Comparison of ENCODE assay signal across 9 mouse cellular contexts in genomic region chr2:103547132-103547531, GRCm38 (mm10). TPM values are rescaled to one million over a fixed set of nuclear protein-coding genes. Genes with fewer than 3 reads are reported as not detected.
A peak's percentile ranks its signal among the peaks of the same experiment; 100 is the strongest.
DNase-seq lines count a peak whose midpoint lies in the region; ATAC-seq and TF ChIP-seq lines count a peak whose summit lies in the region.
"Had no signal": no experiment of that assay in that cellular context is flagged by ENCODE, and none has a peak within 500 bp of the region (broad histone marks: within the 10 kb centered on the region; RNA-seq: fewer than 3 reads in every experiment).

No protein-coding gene starts in this region.

- H3K4me1 ChIP-seq in bone marrow, adult 2 months (ENCODE audit: control insufficient read depth, insufficient read depth, low read length) = no peaks in the 10 kb centered on the region
- H3K4me1 ChIP-seq in embryonic facial prominence, embryonic 11.5 days (ENCODE audit: control insufficient read depth, insufficient read depth, low read length) = no peaks in the 10 kb centered on the region
- H3K4me1 ChIP-seq in liver, postnatal 0 days (ENCODE audit: insufficient read depth) = no peaks in the 10 kb centered on the region
- H3K4me1 ChIP-seq: hindbrain, embryonic 15.5 days had no signal

- TF ChIP-seq CTCF in bone marrow, adult 2 months (IDR thresholded peaks at IDR 0.05; ENCODE audit: control insufficient read depth, insufficient read depth, low read length) = peak; percentile 96
- TF ChIP-seq CTCF in liver, postnatal 0 days (IDR thresholded peaks at IDR 0.05; ENCODE audit: low read depth) = peak; percentile 100

- no peak for TF ChIP-seq POLR2A in bone marrow, adult 2 months (IDR thresholded peaks at IDR 0.05; ENCODE audit: borderline replicate concordance, control insufficient read depth, low read depth, low read length)

- no peak overlapping the region for H3K4me2 ChIP-seq in embryonic facial prominence, embryonic 11.5 days (ENCODE audit: low read depth, low read length)
- no peak overlapping the region for H3K4me2 ChIP-seq in liver, postnatal 0 days (ENCODE audit: low read depth, low read length)
- H3K4me2 ChIP-seq: hindbrain, embryonic 15.5 days had no signal

- H3K9ac ChIP-seq in embryonic facial prominence, embryonic 11.5 days (replicated peaks; ENCODE audit: low read length) = no peak overlapping the region
- H3K9ac ChIP-seq in liver, postnatal 0 days (replicated peaks) = no peak overlapping the region
- H3K9ac ChIP-seq: hindbrain, embryonic 15.5 days had no signal

- H3K36me3 ChIP-seq in embryonic facial prominence, embryonic 11.5 days (replicated peaks; ENCODE audit: control insufficient read depth, insufficient read depth, low read depth, low read length) = no peaks in the 10 kb centered on the region
- no peaks in the 10 kb centered on the region for H3K36me3 ChIP-seq in liver, postnatal 0 days (replicated peaks; ENCODE audit: insufficient read depth, low read length)
- H3K36me3 ChIP-seq: hindbrain, embryonic 15.5 days had no signal

- WGBS in bone marrow, adult 2 months = 2% methylated on average over 2 of the region's 2 CpGs
- WGBS in embryonic facial prominence, embryonic 11.5 days = 4% methylated on average over 2 of the region's 2 CpGs
- WGBS in liver, postnatal 0 days (ENCODE audit: insufficient replicate concordance) = 0% methylated on average over 2 of the region's 2 CpGs

- no peaks in the 10 kb centered on the region for H3K9me3 ChIP-seq in embryonic facial prominence, embryonic 11.5 days (replicated peaks; ENCODE audit: control insufficient read depth, low read length)
- no peaks in the 10 kb centered on the region for H3K9me3 ChIP-seq in liver, postnatal 0 days (ENCODE audit: low read length)
- H3K9me3 ChIP-seq: hindbrain, embryonic 15.5 days had no signal

- peak; percentile 85 for DNase-seq in 3T3-L1 (ENCODE audit: low read depth, low spot score)
- DNase-seq in CD4-positive, CD25-positive, alpha-beta regulatory T cell, adult 2 months (ENCODE audit: low read depth, low spot score) = peak; percentile 88
- peak; percentile 75 for DNase-seq in embryonic facial prominence, embryonic 11.5 days (ENCODE audit: low spot score)
- DNase-seq in kidney, adult 8-10 months = peak; percentile 78 to 91
- peak; percentile 82 for DNase-seq in liver, postnatal 0 days
- peak; percentile 42 to 72 for DNase-seq in right cerebral cortex, postnatal 10 days (ENCODE audit: low spot score in 2 of 2)
- peak; percentile 46 for DNase-seq in yolk sac, embryonic 10.5 days (ENCODE audit: low spot score)

- H3K4me3 ChIP-seq in bone marrow, adult 2 months (replicated peaks; ENCODE audit: control insufficient read depth, low read depth, low read length) = no peak overlapping the region
- no peak overlapping the region for H3K4me3 ChIP-seq in embryonic facial prominence, embryonic 11.5 days (ENCODE audit: low read depth, low read length)
- H3K4me3 ChIP-seq in liver, postnatal 0 days (ENCODE audit: low read depth, low read length) = no peak overlapping the region
- H3K4me3 ChIP-seq: hindbrain, embryonic 15.5 days had no signal

- no peak for TF ChIP-seq EP300 in liver, postnatal 0 days (IDR thresholded peaks at IDR 0.05; ENCODE audit: low read depth)

- no peak overlapping the region for H3K27ac ChIP-seq in bone marrow, adult 2 months (ENCODE audit: control insufficient read depth, insufficient read depth, low read depth, low read length, poor library complexity)
- H3K27ac ChIP-seq in embryonic facial prominence, embryonic 11.5 days (replicated peaks; ENCODE audit: low read depth, low read length) = no peak overlapping the region
- H3K27ac ChIP-seq in liver, postnatal 0 days (ENCODE audit: low read depth) = no peak overlapping the region
- H3K27ac ChIP-seq: hindbrain, embryonic 15.5 days had no signal

- H3K27me3 ChIP-seq in embryonic facial prominence, embryonic 11.5 days (ENCODE audit: control insufficient read depth, insufficient read depth, low read length) = no peaks in the 10 kb centered on the region
- no peaks in the 10 kb centered on the region for H3K27me3 ChIP-seq in liver, postnatal 0 days (ENCODE audit: insufficient read depth, low read length)
- H3K27me3 ChIP-seq: hindbrain, embryonic 15.5 days had no signal

- no peak for ATAC-seq in embryonic facial prominence, embryonic 11.5 days (replicated peaks; ENCODE audit: insufficient number of reproducible peaks, low FRiP score, low TSS enrichment, low read depth)
- ATAC-seq in liver, postnatal 0 days = peak; percentile 62

RNA-seq across cellular contexts. Expression of gene Abtb2, which starts 19.0 kb away (rescaled TPM):
- polyA plus RNA-seq in bone marrow, adult 2 months (2011; ENCODE audit: insufficient read depth, insufficient read length, low replicate concordance, missing spikeins) = 0.84 and 4.2 TPM in 2 replicates
- 9.7 and 10.2 TPM in 2 replicates for polyA plus RNA-seq in embryonic facial prominence, embryonic 11.5 days (2014; fragmentation: Nextera tagmentation; extraction: Ambion mirVana)
- polyA plus RNA-seq in liver, postnatal 0 days (2015; fragmentation: Nextera tagmentation; extraction: Ambion mirVana) = 1.8 and 2.1 TPM in 2 replicates
